Mouse (Mus musculus) left cerebral cortex, postnatal 36 days (tissue): Measurements from ENCODE around the gene Eppin. TPM values are rescaled to one million over a fixed set of nuclear protein-coding genes. Genes with fewer than 3 reads are reported as not detected.

Experiments
- DNase-seq, 2 experiments: peaks; one replicate each; pipeline ENCODE4 v3.0.0; 2021 to 2022; ENCODE audit warnings: low spot score in 2 of 2, mixed read lengths in 1 of 2
- intact Hi-C: fragments of 180-260 bp; cut with DNase I; formaldehyde crosslinking; loops from one replicate; pipeline ENCODE4 v1.15.1; 2025
- total RNA-seq, 2 experiments: library from RNA; stranded (reverse); gene quantifications; 2 replicates each; pipeline ENCODE4 v1.2.3; 2021

Eppin gene
- total RNA-seq, 2 experiments from 2014 or later = not detected

DNA sequence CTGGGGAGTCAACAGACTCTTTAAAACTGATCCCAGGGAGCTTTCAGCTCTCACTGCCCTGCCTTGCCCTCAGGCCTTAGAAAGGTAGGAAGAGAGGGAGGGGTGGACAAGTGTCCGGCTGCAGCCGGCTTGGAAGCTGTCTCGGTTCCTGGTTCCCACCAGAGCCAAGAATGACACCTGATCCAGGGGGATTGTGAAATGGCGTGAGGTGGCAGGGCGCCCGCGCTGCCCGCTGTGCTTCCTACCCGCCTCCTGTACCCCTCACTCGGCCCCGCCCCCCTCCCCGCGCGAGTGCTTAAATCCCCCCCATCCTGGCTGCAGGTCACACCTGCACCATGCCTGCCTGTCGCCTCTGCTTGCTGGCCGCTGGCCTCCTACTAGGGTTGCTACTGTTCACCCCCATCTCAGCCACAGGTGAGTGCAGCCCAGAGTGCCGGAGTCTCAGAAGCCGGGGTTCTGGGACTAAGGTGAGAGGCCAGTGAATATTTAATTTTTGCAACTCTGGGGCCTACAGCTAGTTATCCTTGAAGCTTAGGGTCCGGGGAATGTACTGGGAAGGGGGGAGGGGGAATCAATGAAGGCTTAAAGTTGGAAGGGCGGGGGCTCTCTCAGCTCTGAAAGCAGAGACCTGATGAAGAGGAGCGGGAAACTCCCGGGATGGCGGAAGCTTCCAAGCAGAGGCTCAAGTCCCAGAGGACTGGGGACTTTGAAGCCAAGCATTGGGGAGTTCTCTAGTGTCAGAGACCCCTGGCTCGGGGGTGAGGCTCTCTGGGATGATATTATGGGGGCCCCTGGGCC is 30.8 kb downstream of the Eppin start, which contains the start of gene Wfdc2:
Gene Wfdc2, plus strand, starts transcription at position 23 of the 798 bp plus-strand sequence.
- no peak for DNase-seq
- intact Hi-C loops = loop anchor here (5.0 kb wide), 1 partner anchor 145 kb away; no protein-coding TSS in a partner anchor

DNA sequence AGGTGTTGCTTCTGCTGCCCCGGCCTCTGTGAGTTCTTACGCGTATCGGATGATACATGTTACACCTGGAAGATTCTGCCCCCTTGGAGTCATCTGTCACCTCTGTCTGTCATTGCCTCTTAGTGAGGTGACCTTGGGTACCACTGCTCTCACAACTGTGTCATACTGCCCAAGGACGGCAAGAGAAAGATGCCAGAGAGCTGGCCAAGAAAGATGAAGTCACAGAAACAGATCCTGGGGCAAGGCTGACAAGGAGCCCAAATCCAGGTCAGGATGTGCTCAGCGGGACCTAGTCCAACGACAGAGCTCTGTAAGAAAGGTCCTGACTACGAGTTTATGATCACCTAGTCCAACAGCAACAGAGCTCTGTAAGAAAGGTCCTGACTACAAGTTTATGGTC is 33.3 kb downstream of the Eppin start:
- no peak for DNase-seq
- intact Hi-C loops = loop anchor here (5.0 kb wide), 1 partner anchor 143 kb away; no protein-coding TSS in a partner anchor

DNA sequence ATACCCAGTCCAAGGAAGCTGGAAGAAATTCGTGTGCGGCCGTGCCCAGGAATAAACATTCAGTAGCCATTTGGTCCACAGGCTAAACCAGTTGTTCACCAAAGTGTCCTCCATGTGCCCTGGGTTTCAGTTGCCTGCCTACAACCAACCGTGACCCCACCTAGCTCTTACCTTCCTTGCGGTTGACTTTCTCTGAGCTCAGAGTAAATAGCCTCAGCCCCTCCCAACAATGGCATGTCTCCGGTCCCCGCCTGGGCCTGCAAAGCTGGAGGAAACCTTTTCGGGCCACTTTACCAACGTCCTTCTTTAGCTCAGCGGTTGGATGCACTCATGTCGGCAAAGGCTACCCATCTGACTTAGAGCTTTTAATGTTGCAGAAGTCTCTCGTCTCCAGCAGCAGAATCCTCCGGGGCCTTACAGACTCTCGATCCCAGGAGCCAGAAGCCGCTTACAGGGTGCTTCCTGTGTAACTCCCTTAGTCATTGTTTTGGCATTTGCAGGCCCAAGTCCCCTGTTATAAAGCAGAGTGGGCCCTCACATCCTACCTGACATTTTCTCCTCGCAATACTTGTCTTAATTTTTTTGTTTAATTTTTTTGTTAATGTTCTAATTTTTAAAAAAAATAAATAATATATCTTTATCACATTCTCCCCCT is 34.3 kb downstream of the Eppin start:
- intact Hi-C loops = loop anchor here (5.0 kb wide), 1 partner anchor 72 kb away; the partner anchor contains the start of gene Dbndd2

DNA sequence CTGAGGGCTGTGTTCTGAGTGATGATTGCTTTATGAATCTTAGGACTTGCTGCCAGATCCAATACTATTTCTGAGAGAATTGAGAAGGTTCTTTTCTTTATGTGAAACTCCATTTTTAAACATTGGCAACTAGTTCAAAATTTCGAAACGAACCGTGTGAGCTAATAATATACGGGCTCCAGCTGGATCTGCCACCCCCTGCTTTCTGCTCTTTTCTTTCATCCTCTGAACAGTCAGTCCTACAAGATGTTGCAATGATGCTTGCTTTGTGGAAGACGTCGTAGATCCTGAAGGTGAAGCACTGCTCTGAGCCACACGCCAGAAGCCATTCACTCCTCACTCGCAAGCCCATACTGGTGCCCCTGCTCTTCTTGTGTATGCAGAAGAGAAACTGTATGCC is 35.0 kb downstream of the Eppin start:
- intact Hi-C loops = loop anchor here (5.0 kb wide), 1 partner anchor 71 kb away; the partner anchor contains the start of gene Dbndd2
- peak in 1 of 2 experiments; percentile 25 for DNase-seq

More for the DNA sequence above, 34.3 kb downstream of the Eppin start:
- DNase-seq = no peak

DNA sequence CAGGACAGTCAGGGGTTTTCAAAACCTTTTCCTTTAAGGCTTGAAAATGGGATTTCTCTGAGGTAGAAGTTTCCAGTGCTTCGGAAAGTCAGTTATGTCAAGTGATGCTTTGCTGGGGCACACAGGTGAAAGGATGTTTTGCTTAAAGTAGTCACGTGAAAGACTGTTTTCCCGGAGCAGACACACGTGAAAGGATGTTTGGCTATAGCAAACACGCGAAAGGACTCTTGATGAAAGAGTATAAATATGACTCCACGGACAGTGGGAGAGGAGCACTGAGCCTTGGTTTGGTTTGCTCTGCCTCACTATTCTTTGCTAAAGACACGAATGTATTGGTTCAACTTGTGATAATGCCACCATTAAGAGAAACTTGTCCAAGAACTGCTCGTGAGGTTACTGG is 41.9 kb downstream of the Eppin start:
- intact Hi-C loops = no loop called here
- no peak for DNase-seq

DNA sequence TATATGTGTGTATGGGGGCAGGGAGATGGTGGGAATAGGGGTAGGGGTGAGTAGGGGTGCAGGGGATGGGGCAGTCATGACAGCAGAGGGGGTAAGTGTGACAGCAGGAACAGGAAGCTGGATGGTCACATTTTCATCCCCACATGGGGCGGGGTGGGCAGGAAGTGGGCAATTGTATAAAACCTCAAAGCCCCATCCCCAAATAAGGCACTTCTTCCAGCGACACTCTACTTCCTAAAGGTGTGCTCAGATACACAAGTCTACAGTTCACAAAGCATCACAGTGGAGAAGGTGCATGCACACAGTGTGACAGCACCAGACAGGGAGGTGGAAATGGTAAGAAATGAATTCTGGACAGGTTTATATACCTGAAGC is 42.5 kb downstream of the Eppin start:
- intact Hi-C loops = no loop called here

DNA sequence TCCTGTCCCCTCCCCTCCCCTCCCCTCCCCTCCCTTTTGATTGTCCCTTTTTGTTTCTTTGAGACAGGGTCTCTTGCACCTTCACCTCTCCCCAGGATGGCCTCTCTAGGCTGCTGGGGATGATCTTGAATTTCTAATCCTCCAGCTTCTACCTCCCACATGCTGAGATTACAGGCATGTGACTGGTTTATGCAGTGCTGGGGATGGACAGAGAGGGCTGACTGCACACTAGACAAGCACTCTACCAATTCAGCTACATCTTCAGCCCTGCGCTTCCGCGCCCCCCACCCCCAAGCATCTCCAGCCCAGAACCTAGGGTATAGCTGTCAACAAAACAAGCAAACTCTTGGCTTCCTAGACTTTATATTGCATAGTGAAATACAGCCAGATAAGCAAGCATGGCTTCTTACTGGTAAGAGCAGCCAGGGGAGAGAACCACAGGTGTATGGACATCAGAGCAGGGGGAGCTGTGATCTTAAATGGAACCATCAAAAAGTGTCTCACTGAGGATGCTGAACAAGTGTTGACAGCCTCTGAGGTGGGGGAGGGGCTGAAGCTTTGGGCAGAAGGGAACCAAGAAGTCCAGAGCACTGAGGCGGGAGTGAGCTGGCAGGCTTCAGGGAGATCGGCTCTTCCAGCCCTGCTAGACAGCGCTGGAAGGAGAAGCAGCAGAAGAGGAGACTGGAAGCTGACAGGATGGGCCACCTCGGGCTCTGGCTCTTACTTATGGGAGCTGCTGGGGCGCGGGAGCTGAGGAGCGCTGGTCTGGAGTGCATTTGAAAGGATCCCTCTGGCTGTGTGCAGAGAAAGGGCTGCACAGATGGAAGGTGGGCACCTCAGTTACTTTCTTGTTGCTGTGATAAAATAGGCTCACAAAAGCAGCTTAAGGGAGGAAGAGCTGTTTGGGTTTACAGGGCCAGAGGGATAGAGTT is 43.2 kb downstream of the Eppin start:
- peak; percentile 46 to 58 for DNase-seq

More for the DNA sequence above, 42.5 kb downstream of the Eppin start:
- DNase-seq = no peak

DNA sequence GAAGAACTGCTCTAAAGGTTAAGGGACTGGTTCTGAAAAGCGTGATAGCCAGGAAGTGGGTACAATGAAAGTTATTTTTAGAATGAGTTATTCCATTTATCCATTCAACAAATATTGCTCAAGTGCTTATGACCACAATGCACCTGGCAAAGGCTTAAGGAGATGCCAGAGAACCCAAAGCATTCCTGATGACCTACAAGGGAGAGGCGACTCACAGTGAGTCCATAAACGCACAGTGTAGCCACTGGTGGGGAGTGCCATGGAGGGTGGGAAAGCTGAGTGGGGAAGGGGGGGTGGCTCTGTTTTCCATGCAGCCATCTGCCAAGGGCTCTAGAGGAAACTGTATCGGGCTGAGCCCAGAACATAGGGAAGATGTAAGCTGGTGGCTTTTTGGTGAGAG is 44.1 kb downstream of the Eppin start:
- no peak for DNase-seq
- intact Hi-C loops = no loop called here

More for the DNA sequence above, 43.2 kb downstream of the Eppin start:
- intact Hi-C loops = no loop called here

DNA sequence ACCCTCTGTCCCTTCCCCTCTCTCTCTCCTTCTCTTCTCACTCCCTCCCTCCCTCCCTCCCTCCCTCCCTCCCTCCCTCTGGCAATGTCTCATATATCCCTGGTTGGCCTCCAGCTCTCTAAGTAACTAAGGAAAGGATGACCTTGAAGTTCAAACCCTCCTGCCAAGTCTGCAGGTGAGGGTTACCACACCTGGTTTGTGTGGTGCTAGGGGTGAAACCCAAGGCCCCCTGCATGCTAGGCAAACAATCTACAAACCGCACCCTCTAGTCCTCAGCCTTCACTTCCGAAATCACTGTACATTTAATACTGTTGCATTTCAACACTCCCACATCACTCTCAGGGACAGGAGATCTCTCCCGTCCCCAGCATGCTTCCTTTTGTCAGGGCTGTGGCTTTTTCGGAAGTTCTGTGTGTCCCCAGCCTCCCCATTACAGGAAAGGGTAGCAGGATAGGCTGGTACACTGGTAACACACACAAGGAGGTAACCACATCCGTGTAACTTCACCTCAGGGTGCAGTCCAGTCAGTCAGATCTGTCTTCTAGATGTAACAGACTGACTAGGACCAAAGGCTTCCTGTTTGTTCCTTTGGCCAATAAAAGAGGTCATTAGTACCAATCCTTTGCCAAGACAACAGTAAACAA is 48.8 kb downstream of the Eppin start:
- DNase-seq = no peak
- intact Hi-C loops = no loop called here

DNA sequence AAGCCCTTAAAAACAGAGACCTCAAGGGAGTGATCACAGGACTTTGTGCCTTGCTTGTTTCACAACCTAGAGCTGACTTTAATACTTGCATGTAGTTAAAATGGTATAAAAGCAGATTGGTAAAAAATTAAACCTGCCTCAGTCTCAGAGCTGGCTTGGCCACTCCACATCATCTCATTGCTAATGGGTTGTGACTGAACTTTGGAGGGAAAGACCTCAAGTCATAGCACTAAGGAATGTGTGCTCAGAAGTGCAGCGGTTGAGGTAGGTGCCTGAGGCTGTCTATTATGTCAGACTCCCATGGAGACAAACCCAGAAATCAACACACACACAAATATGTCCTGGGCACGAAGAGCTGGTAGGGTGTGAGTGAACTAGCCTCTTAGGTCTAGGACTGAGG is 49.6 kb downstream of the Eppin start:
- no peak for DNase-seq
- intact Hi-C loops = no loop called here

DNA sequence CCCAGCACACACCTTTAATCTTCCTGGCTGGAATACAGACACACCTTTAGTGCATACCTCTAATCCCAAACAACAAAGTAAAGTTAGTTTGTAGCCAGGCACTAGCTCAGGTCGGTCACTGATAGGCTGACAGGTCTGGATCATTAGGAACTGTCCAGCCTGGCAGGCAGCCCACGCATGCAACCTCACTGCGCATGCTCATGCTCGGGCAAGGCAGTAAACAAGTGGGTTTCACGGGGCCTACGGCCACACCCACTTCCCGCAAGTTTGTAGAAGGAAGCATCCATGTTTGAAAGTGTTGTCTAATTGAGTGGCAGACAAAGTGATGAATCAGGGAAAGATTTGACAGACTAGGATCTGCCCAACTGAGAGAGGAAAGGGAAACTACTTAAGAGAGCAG is 50.8 kb downstream of the Eppin start:
- DNase-seq = no peak
- intact Hi-C loops = no loop called here

DNA sequence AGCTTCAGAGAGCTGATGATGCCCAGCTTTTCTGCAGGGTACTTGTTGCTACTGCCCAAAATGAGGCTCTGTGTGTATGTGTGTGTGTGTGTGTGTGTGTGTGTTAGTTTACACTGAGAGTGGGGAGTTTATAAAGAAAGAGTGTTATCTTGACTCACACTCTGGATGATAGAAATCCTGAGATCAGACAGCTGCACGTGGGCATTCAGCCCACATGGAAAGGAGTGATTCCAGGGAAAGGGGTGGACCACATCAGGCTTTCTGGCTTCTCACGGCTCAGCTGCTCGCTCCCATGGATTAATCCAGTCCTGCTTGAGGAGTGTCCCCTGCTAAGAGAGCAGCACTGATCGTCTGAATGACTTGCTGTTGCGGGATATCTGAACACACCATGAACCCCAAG is 51.3 kb downstream of the Eppin start:
- DNase-seq = peak; percentile 64 to 78
- intact Hi-C loops = no loop called here

DNA sequence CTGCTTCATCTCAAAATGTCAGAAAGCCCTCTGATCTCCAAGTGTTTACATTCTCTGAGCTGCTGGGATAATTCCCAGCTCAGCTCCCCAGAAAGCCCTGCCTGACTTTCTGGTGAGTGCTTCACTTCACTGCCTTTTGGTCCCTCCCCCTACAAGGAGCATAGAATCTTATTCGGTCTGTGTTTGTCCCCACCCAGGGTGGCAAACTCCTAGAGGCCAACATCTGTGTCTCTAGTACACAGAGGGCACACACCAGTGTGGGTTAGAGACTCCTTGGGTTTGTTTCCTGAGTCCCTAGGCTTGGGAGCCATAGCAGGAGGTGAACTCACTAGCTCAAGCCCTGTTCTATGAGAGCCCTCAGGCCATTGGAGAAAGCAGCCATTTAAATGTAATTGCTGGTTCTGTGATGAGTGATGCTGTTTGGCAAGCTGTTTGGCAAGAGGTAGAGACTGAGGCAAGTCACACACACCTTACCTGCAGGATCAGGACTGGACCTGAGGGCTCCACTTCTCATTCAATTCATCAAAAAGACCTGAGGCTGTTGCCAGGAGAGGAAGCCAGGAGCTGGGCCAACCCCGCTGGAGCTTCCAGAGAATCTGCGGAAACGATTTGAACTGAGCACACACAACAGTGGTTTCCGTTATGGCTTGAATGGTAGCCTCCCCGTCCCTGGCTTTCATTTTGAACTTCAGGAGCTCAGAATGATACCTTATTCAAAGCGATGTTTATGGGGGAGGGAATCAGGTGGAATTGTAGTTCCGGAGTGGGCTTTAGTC is 52.6 kb downstream of the Eppin start:
- intact Hi-C loops = no loop called here
- DNase-seq = no peak

Other genes with a start within 250 kb of the Eppin start
- 1 to 10 TPM; 1.0 to 1.5 TPM for gene Slpi, start 204.5 kb downstream of the Eppin start, total RNA-seq
- under 1 TPM; 0.30 to 0.34 TPM for gene Rbpjl, start 190.5 kb downstream of the Eppin start, total RNA-seq
- gene Matn4, start 188.4 kb downstream of the Eppin start, total RNA-seq = 10 to 100 TPM; 11.4 to 13.0 TPM
- gene Sdc4, start 149.7 kb downstream of the Eppin start, total RNA-seq = 10 to 100 TPM; 98.5 TPM
- gene Sys1, start 136.6 kb downstream of the Eppin start, total RNA-seq = 10 to 100 TPM; 34.7 to 40.4 TPM
- gene Gm20458, start 132.6 kb downstream of the Eppin start, total RNA-seq = 10 to 100 TPM in 1 of 2 experiments, 1 to 10 TPM in 1; 8.1 to 14.9 TPM
- not detected for gene Trp53tg5, start 119.9 kb downstream of the Eppin start, total RNA-seq
- gene Dbndd2, start 107.5 kb downstream of the Eppin start, total RNA-seq = 100 to 1,000 TPM; 112 to 126 TPM
- gene Pigt, start 96.1 kb downstream of the Eppin start, total RNA-seq = 10 to 100 TPM; 88.7 to 98.5 TPM
- not detected for gene Wfdc2, start 31.2 kb downstream of the Eppin start, total RNA-seq
- not detected for gene Spint3, start 20.1 kb downstream of the Eppin start, total RNA-seq
- gene Wfdc6a, start 8.1 kb downstream of the Eppin start, total RNA-seq = not detected
- not detected for gene Wfdc6b, start 19.9 kb upstream of the Eppin start, total RNA-seq
- not detected for gene Wfdc8, start 20.0 kb upstream of the Eppin start, total RNA-seq
- not detected for gene Wfdc16, start 45.2 kb upstream of the Eppin start, total RNA-seq
- not detected for gene Wfdc10, start 62.5 kb upstream of the Eppin start, total RNA-seq
- not detected for gene Wfdc9, start 63.0 kb upstream of the Eppin start, total RNA-seq
- not detected for gene Wfdc11, start 80.5 kb upstream of the Eppin start, total RNA-seq
- gene Wfdc13, start 91.5 kb upstream of the Eppin start, total RNA-seq = not detected
- not detected for gene Spint4, start 104.9 kb upstream of the Eppin start, total RNA-seq
- not detected for gene Spint5, start 121.7 kb upstream of the Eppin start, total RNA-seq
- 1 to 10 TPM; 1.2 to 2.4 TPM for gene Wfdc3, start 152.3 kb upstream of the Eppin start, total RNA-seq
- gene Dnttip1, start 152.4 kb upstream of the Eppin start, total RNA-seq = 10 to 100 TPM; 33.5 to 37.8 TPM
- gene Ube2c, start 176.3 kb upstream of the Eppin start, total RNA-seq = 1 to 10 TPM in 1 of 2 experiments, under 1 TPM in 1; 0.57 to 1.3 TPM
- under 1 TPM in 1 of 2 experiments, not detected in 1; 0.96 TPM for gene Tnnc2, start 186.4 kb upstream of the Eppin start, total RNA-seq
- 10 to 100 TPM; 54.9 to 59.5 TPM for gene Snx21, start 192.2 kb upstream of the Eppin start, total RNA-seq
- gene Acot8, start 211.3 kb upstream of the Eppin start, total RNA-seq = 10 to 100 TPM; 25.5 to 27.6 TPM
- 1 to 10 TPM; 8.2 to 8.3 TPM for gene Zswim3, start 211.5 kb upstream of the Eppin start, total RNA-seq
- 10 to 100 TPM; 22.0 to 22.8 TPM for gene Zswim1, start 229.1 kb upstream of the Eppin start, total RNA-seq
- 1 to 10 TPM in 1 of 2 experiments, not detected in 1; 1.7 TPM for gene Spata25, start 234.9 kb upstream of the Eppin start, total RNA-seq
- 100 to 1,000 TPM; 104 to 105 TPM for gene Ctsa, start 239.3 kb upstream of the Eppin start, total RNA-seq
- 1 to 10 TPM; 3.8 to 5.3 TPM for gene Neurl2, start 239.9 kb upstream of the Eppin start, total RNA-seq